Mouse (Mus musculus) midbrain, embryonic 16.5 days (tissue): ENCODE data around the gene Igsf21. TPM values are rescaled to one million over a fixed set of nuclear protein-coding genes. Genes with fewer than 3 reads are reported as not detected.

Experiments used
- ATAC-seq: fragments of 200-750 bp; cut with Nextera tagmentation; 2 replicates; pipeline ENCODE4 v1.8.0; 2017; ENCODE audit warnings: moderate TSS enrichment
- H3K27ac ChIP-seq: fragments of 300-500 bp; sonication (generic); 2 replicates; pipeline ENCODE4 v1.5.1; 2014; ENCODE audit warnings: mild to moderate bottlenecking, low read length, mixed read lengths
- H3K27me3 ChIP-seq: fragments of 300-500 bp; sonication (generic); 2 replicates; pipeline ENCODE4 v1.6.1; 2014; ENCODE audit warnings: low read depth, low read length, mixed read lengths; ENCODE audit not compliant: control insufficient read depth, insufficient read depth
- H3K36me3 ChIP-seq: fragments of 300-500 bp; sonication (generic); 2 replicates; pipeline ENCODE4 v1.6.1; 2014; ENCODE audit warnings: mild to moderate bottlenecking, low read length, moderate library complexity, mixed read lengths; ENCODE audit not compliant: control insufficient read depth, insufficient read depth
- H3K4me1 ChIP-seq: fragments of 300-500 bp; sonication (generic); 2 replicates; pipeline ENCODE4 v1.6.1; 2014; ENCODE audit warnings: mild to moderate bottlenecking, low read length, mixed read lengths; ENCODE audit not compliant: control insufficient read depth, insufficient read depth
- H3K4me2 ChIP-seq: fragments of 300-500 bp; sonication (generic); 2 replicates; pipeline ENCODE4 v1.6.1; 2014; ENCODE audit warnings: mild to moderate bottlenecking, low read length, mixed read lengths
- H3K4me3 ChIP-seq: fragments of 300-500 bp; sonication (generic); 2 replicates; pipeline ENCODE4 v1.5.1; 2014; ENCODE audit warnings: low read depth, mild to moderate bottlenecking, low read length, moderate library complexity, mixed read lengths
- H3K9ac ChIP-seq: fragments of 300-500 bp; sonication (generic); 2 replicates; pipeline ENCODE4 v1.6.1; 2014; ENCODE audit warnings: low read depth, low read length, mixed read lengths
- H3K9me3 ChIP-seq: fragments of 300-500 bp; sonication (generic); replicated peaks from 2 replicates; pipeline ENCODE4 v1.6.1; 2014; ENCODE audit warnings: mild to moderate bottlenecking, low read length, mixed read lengths; ENCODE audit not compliant: control insufficient read depth, poor library complexity, severe bottlenecking
- WGBS: fragments of 180-500 bp; shearing (Covaris S2); extraction: QIAGEN DNeasy Blood & Tissue Kit; methylation state at CpG from one replicate; pipeline ENCODE4 v1.1.7; 2014; 5-methylcytosine and 5-hydroxymethylcytosine counted together
- polyA plus RNA-seq: library from polyadenylated mRNA; unstranded; fragments of >200 nt; fragmentation: Nextera tagmentation; extraction: Ambion mirVana; gene quantifications from 2 replicates; pipeline ENCODE4 v1.2.1, GENCODE M21; 2015

The Igsf21 gene
- polyA plus RNA-seq, 1 experiment from 2014 or later: 119 TPM

GRCm38 (mm10) chr4:140189601-140190000, 57.0 kb downstream of the Igsf21 start:
- no peaks in the 10 kb centered on the region for H3K9me3 ChIP-seq
- H3K4me3 ChIP-seq: no peak overlapping the region
- no peak overlapping the region for H3K9ac ChIP-seq
- H3K27me3 ChIP-seq: no peaks in the 10 kb centered on the region
- H3K4me1 ChIP-seq: peaks cover 6% of the 10 kb centered on the region; the same call in 1 of the 2 replicates
- ATAC-seq: no peak
- 89% methylated on average over 9 of the region's 9 CpGs for WGBS
- H3K4me2 ChIP-seq: no peak overlapping the region
- no peak overlapping the region for H3K27ac ChIP-seq
- no peaks in the 10 kb centered on the region for H3K36me3 ChIP-seq

GRCm38 (mm10) chr4:140188626-140189025, 58.0 kb downstream of the Igsf21 start:
- no peaks in the 10 kb centered on the region for H3K27me3 ChIP-seq
- peaks cover 6% of the 10 kb centered on the region; the same call in 1 of the 2 replicates for H3K4me1 ChIP-seq
- H3K36me3 ChIP-seq: no peaks in the 10 kb centered on the region
- WGBS: 69% methylated on average over 7 of the region's 7 CpGs
- no peaks in the 10 kb centered on the region for H3K9me3 ChIP-seq
- ATAC-seq: no peak; the same call in 1 of the 2 replicates
- no peak overlapping the region for H3K4me3 ChIP-seq
- no peak overlapping the region for H3K4me2 ChIP-seq
- H3K27ac ChIP-seq: peak overlapping the region; percentile 9; the same call in 1 of the 2 replicates
- H3K9ac ChIP-seq: no peak overlapping the region

GRCm38 (mm10) chr4:140187404-140188145, 59.0 kb downstream of the Igsf21 start:
- H3K27ac ChIP-seq: no peak overlapping the region
- no peaks in the 10 kb centered on the region for H3K9me3 ChIP-seq
- no peak overlapping the region for H3K4me3 ChIP-seq
- H3K27me3 ChIP-seq: no peaks in the 10 kb centered on the region
- H3K9ac ChIP-seq: peak overlapping the region; percentile 28; the same call in 1 of the 2 replicates
- H3K4me1 ChIP-seq: peaks cover 6% of the 10 kb centered on the region; the same call in 1 of the 2 replicates
- H3K4me2 ChIP-seq: no peak overlapping the region
- ATAC-seq: peak; percentile 59; the same call in 1 of the 2 replicates
- 44% methylated on average over 8 of the region's 8 CpGs for WGBS
- H3K36me3 ChIP-seq: no peaks in the 10 kb centered on the region

GRCm38 (mm10) chr4:140179576-140179975, 67.0 kb downstream of the Igsf21 start:
- 60% methylated on average over 6 of the region's 6 CpGs for WGBS
- Histone ChIP-seq H3K9me3 (no peaks in the 10 kb centered on the region), H3K27me3 (no peaks in the 10 kb centered on the region), H3K4me2 (no peak overlapping the region), H3K36me3 (no peaks in the 10 kb centered on the region), H3K9ac (no peak overlapping the region), H3K27ac (no peak overlapping the region), H3K4me3 (no peak overlapping the region), H3K4me1 (no peaks in the 10 kb centered on the region)
- ATAC-seq: no peak

GRCm38 (mm10) chr4:140177055-140177454, 69.5 kb downstream of the Igsf21 start:
- WGBS: 82% methylated on average over 6 of the region's 6 CpGs
- Histone ChIP-seq H3K9me3 (no peaks in the 10 kb centered on the region), H3K4me1 (peaks cover 12% of the 10 kb centered on the region), H3K4me3 (no peak overlapping the region), H3K9ac (no peak overlapping the region), H3K36me3 (no peaks in the 10 kb centered on the region), H3K27ac (no peak overlapping the region), H3K4me2 (no peak overlapping the region), H3K27me3 (no peaks in the 10 kb centered on the region)
- no peak for ATAC-seq

GRCm38 (mm10) chr4:140173746-140174399, 72.7 kb downstream of the Igsf21 start:
- no peak overlapping the region for H3K4me2 ChIP-seq
- 61% methylated on average over 13 of the region's 13 CpGs for WGBS
- peaks cover 14% of the 10 kb centered on the region for H3K4me1 ChIP-seq
- no peaks in the 10 kb centered on the region for H3K36me3 ChIP-seq
- H3K9me3 ChIP-seq: no peaks in the 10 kb centered on the region
- H3K9ac ChIP-seq: no peak overlapping the region
- H3K4me3 ChIP-seq: no peak overlapping the region
- H3K27ac ChIP-seq: no peak overlapping the region
- no peaks in the 10 kb centered on the region for H3K27me3 ChIP-seq
- no peak for ATAC-seq

GRCm38 (mm10) chr4:140173084-140173483, 73.5 kb downstream of the Igsf21 start:
- Histone ChIP-seq H3K4me3 (no peak overlapping the region), H3K27ac (no peak overlapping the region), H3K4me1 (peaks cover 14% of the 10 kb centered on the region), H3K27me3 (no peaks in the 10 kb centered on the region), H3K4me2 (no peak overlapping the region), H3K9ac (no peak overlapping the region), H3K9me3 (no peaks in the 10 kb centered on the region), H3K36me3 (no peaks in the 10 kb centered on the region)
- ATAC-seq: no peak; the same call in 1 of the 2 replicates
- WGBS: 47% methylated on average over 12 of the region's 12 CpGs

GRCm38 (mm10) chr4:140171917-140172316, 74.7 kb downstream of the Igsf21 start:
- no peak overlapping the region for H3K9ac ChIP-seq
- H3K4me3 ChIP-seq: no peak overlapping the region
- no peak overlapping the region for H3K27ac ChIP-seq
- H3K27me3 ChIP-seq: no peaks in the 10 kb centered on the region
- H3K9me3 ChIP-seq: no peaks in the 10 kb centered on the region
- peaks cover 14% of the 10 kb centered on the region for H3K4me1 ChIP-seq
- 47% methylated on average over 1 of the region's 1 CpGs for WGBS
- no peaks in the 10 kb centered on the region for H3K36me3 ChIP-seq
- H3K4me2 ChIP-seq: no peak overlapping the region
- ATAC-seq: no peak

GRCm38 (mm10) chr4:140171189-140171588, 75.4 kb downstream of the Igsf21 start:
- H3K4me1 ChIP-seq: peaks cover 14% of the 10 kb centered on the region
- no peak overlapping the region for H3K9ac ChIP-seq
- no peaks in the 10 kb centered on the region for H3K27me3 ChIP-seq
- no peak overlapping the region for H3K4me3 ChIP-seq
- no peaks in the 10 kb centered on the region for H3K36me3 ChIP-seq
- H3K4me2 ChIP-seq: no peak overlapping the region
- H3K27ac ChIP-seq: no peak overlapping the region
- H3K9me3 ChIP-seq: no peaks in the 10 kb centered on the region
- ATAC-seq: no peak
